Mouse (Mus musculus) left cerebral cortex, postnatal 10 days (tissue): Measurements from ENCODE around the gene Spata9. TPM values are rescaled to one million over a fixed set of nuclear protein-coding genes. Genes with fewer than 3 reads are reported as not detected.

Experiments
- DNase-seq, 2 experiments: peaks; one replicate each; pipeline ENCODE4 v3.0.0; 2021 to 2022; ENCODE audit warnings: low spot score in 2 of 2, mixed read lengths in 1 of 2; ENCODE audit errors: extremely low spot score in 1 of 2
- intact Hi-C: fragments of 180-260 bp; cut with DNase I; formaldehyde crosslinking; loops from one replicate; pipeline ENCODE4 v1.15.1; 2025
- total RNA-seq, 2 experiments: library from RNA; stranded (reverse); gene quantifications; 2 replicates each; pipeline ENCODE4 v1.2.3; 2021

The Spata9 gene
- total RNA-seq, 2 experiments from 2014 or later = 0.47 TPM; not detected in 1

DNA sequence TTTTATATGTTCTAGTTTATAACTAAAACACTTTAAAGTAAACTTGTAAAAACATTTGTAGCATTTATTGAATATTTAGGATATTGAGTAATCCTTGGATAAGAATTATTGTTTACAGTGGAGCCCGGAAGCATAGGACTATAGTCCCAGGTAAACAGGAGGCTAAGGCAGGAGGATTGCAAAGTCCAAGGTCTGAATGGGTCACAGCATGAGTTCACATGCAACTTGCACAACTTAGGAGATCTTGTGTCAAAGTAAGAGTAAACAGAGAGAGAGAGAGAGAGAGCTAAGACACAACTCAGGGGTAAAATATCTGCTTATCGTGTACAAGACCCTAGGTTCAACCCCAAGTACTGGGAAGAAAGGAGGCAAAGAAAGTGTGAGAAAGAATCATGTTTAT, 9.7 kb downstream of the Spata9 start:
- intact Hi-C loops = no loop called here

DNA sequence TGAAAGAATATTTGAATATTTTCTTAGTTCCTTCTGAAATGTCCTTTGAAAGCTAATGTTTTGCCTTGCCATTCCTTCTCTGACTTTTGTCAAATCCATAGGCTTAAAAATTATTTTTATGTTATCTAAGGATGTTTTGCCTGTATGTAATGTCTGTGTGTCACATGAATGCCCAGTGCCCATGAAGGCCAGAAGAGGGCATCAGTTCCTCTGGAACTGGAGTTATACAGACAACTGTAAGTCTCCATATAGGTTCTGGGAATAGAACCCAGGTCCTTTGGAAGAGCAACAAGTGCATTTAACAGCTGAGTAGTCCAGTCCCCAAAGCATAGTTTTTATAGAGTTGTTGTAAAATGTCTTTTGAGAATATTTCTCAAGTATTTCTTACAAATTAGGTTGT, 15.0 kb downstream of the Spata9 start:
- intact Hi-C loops = no loop called here
- no peak for DNase-seq

More for the DNA sequence above, 9.7 kb downstream of the Spata9 start:
- DNase-seq = no peak

DNA sequence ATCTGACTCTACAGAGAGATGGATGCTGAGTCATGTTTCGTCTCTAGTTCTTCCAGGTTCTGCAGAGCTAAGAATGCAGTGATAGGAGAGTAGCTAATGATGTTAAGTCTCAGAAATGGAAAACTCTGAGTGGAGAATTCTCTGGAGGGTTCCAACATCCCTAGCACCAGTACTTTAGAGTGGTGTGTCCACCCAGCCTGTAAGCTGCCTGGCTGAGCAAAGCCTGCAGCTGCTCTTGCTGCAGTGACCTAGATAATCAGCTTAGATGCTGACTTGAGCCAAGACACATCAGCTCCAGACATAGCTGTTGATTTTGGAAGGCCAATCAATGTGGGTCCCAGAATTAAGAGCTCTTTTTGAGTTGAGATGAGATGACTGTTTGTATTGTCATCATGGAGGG, 21.1 kb downstream of the Spata9 start:
- intact Hi-C loops = no loop called here
- DNase-seq = peak in 1 of 2 experiments; percentile 28

- intact Hi-C loops = no loop called here
Measured at GRCm38 (mm10) chr13:75992169-75993028, 25.4 kb downstream of the Spata9 start.

GRCm38 (mm10) chr13:76003272-76003671, 36.3 kb downstream of the Spata9 start:
- intact Hi-C loops = no loop called here
- no peak for DNase-seq

More at GRCm38 (mm10) chr13:75992169-75993028, 25.4 kb downstream of the Spata9 start:
- DNase-seq = no peak

GRCm38 (mm10) chr13:76014511-76014910, 47.6 kb downstream of the Spata9 start:
- intact Hi-C loops = no loop called here
- no peak for DNase-seq

GRCm38 (mm10) chr13:76017465-76017864, 50.5 kb downstream of the Spata9 start:
- DNase-seq = no peak
- intact Hi-C loops = loop anchor here (5.0 kb wide), 1 partner anchor 75 kb away; the partner anchor contains the start of gene Rhobtb3

GRCm38 (mm10) chr13:76017974-76018843, 51.3 kb downstream of the Spata9 start, which contains the start of gene Rfesd:
Gene Rfesd (minus strand): TSS chr13:76018719.
- DNase-seq = peak; percentile 96 to 99
- intact Hi-C loops = loop anchor here (5.0 kb wide), 1 partner anchor 76 kb away; the partner anchor contains the start of gene Rhobtb3

DNA sequence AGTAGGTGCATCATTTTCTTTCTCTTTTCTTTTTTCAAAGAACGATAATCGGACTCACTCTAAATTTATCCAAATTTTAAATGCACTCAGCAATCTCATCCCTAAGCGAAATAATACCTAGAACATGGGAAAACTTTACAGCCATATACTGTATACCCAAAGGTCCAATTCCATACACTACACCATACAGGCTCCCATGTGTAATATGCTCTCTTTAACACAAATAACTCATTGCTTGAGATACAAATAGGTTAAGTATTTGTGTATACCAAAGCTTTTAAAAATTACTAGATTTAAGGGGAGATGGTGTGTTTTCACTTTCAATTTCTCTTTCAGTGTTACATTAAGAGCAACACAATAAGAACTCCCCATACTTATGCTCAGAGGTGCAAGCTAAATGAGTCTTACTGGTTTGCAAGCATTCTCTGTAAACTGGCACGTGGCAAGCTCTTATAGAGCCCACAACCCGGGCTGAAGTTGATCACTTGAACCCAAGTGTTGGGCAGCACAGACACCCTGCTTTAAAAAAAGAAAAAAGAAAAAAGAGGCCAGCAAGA, 52.0 kb downstream of the Spata9 start:
- DNase-seq = no peak
- intact Hi-C loops = loop anchor here (5.0 kb wide), 1 partner anchor 77 kb away; the partner anchor contains the start of gene Rhobtb3

DNA sequence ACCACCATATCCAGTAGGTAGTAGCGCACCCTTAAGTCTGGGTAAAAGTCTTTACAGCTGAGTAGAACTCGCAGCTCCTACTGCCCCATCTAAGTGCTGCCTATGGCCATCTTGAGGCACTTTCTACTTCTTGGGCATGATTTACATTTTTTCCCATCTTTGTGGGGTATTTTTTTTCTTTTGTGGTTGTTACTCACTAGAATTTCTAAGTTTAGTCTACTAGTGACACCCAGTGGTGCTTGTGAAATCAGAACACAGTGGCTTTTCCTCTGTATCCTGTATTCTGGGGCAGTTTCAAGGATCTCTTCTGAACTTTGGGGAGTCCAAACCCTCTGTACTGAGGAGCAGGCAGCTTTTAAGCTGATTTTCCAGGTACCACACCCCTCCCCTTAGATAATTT, 54.8 kb downstream of the Spata9 start:
- intact Hi-C loops = loop anchor here (5.0 kb wide), 2 partner anchors 144 to 794 kb away; no protein-coding TSS in a partner anchor
- DNase-seq = peak in 1 of 2 experiments; percentile 21

DNA sequence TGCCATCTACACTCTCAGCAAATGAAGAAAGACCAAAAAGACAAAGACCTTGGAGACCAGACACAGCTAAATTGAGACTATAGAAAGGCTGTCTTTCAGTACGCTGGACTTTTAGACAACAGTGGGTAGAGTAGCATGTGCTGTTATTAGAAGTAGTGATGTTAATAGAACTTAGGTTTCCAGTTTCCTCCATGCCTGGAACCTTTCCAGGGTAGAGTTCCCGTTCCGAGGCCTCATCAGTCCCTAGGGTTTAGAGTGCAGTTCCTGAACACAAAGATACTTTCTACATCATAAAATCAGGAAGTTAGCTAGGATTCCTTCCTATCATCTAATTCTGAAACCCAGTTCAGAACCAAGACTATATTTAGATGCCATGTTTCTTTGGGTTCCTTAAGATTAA, 57.6 kb downstream of the Spata9 start:
- intact Hi-C loops = loop anchor here (5.0 kb wide), 2 partner anchors 147 to 797 kb away; no protein-coding TSS in a partner anchor
- DNase-seq = no peak

- intact Hi-C loops = no loop called here
- DNase-seq = no peak
Measured at GRCm38 (mm10) chr13:76042455-76042854, 75.5 kb downstream of the Spata9 start.

DNA sequence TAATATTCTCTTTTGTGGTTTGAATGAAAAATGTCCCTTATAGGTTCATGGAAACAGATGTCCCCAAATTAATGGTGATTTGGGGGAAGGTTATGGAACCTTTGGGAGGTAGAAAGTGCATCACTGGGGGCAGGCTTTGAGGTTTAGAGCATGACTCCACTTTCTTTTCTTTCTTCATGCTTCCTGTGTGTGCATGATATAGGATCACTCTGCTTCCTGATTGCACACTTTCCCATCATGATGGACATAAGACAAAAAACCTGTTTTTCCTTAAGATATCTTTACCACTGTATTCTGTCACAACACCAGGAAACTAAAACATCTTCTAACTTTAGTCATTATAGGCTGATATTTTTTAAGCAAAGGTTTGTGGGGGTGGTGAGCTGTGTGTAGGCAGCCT, 78.0 kb downstream of the Spata9 start:
- no peak for DNase-seq
- intact Hi-C loops = no loop called here

Other genes starting within 250 kb of the Spata9 start
- gene Glrx, start 127.3 kb upstream of the Spata9 start, total RNA-seq = 10 to 100 TPM; 63.9 to 69.9 TPM
- 10 to 100 TPM; 17.8 to 18.5 TPM for gene Rhobtb3, start 23.2 kb upstream of the Spata9 start, total RNA-seq
- gene Rfesd, start 51.6 kb downstream of the Spata9 start, total RNA-seq = 10 to 100 TPM; 16.1 to 19.3 TPM
- gene Gpr150, start 89.8 kb downstream of the Spata9 start, total RNA-seq = 1 to 10 TPM; 2.6 to 2.9 TPM
- 1 to 10 TPM; 4.0 to 5.1 TPM for gene Arsk, start 131.5 kb downstream of the Spata9 start, total RNA-seq
- gene Ttc37, start 131.6 kb downstream of the Spata9 start, total RNA-seq = 10 to 100 TPM; 18.3 to 21.1 TPM